Mouse (Mus musculus) lung, adult 2 months (tissue): Measurements from ENCODE around the gene Csnk1e. TPM values are rescaled to one million over a fixed set of nuclear protein-coding genes. Genes with fewer than 3 reads are reported as not detected.
A peak's percentile ranks its signal among the peaks of the same experiment; 100 is the strongest.

Source experiments
- DNase-seq: peaks from one replicate; pipeline ENCODE4 v3.0.0; 2022
- H3K4me1 ChIP-seq: fragments of 200-500 bp; 2 replicates; pipeline ENCODE4 v1.6.1; 2011; ENCODE audit warnings: low read length; ENCODE audit not compliant: control insufficient read depth, insufficient read depth
- H3K4me3 ChIP-seq: fragments of 200-500 bp; replicated peaks from 2 replicates; pipeline ENCODE3; 2011; ENCODE audit warnings: low read depth, mild to moderate bottlenecking, control low read depth, low read length; ENCODE audit errors: extremely low read depth
- CTCF ChIP-seq: fragments of 200-500 bp; IDR thresholded peaks from 2 replicates; pipeline ENCODE4 v1.5.1; 2011; ENCODE audit warnings: mild to moderate bottlenecking, low read length, control low read depth; ENCODE audit not compliant: insufficient read depth
- POLR2A ChIP-seq: fragments of 200-500 bp; IDR thresholded peaks from 2 replicates; pipeline ENCODE4 v1.6.1; 2011; ENCODE audit warnings: low read depth, mild to moderate bottlenecking, control low read depth, low read length, borderline replicate concordance; ENCODE audit errors: extremely low read depth
- WGBS: fragments of 180-500 bp; shearing (Covaris S2); methylation state at CpG from one replicate; pipeline ENCODE4 v1.1.7; 2018; 5-methylcytosine and 5-hydroxymethylcytosine counted together
- polyA plus RNA-seq: library from polyadenylated mRNA; depleted of rRNA; stranded (reverse); fragments of >200 nt; gene quantifications from 2 replicates; pipeline ENCODE4 v1.2.3, GENCODE M21; 2012; rRNA removed

Csnk1e gene
- polyA plus RNA-seq: 90.8 and 109 TPM in 2 replicates

GRCm38 (mm10) chr15:79455106-79455810, at the start of gene Csnk1e:
Csnk1e (minus strand) TSS chr15:79455566.
- peaks cover 6% of the 10 kb centered on the region; the same call in 1 of the 2 replicates for H3K4me1 ChIP-seq
- peak; percentile 82 for DNase-seq
- TF ChIP-seq POLR2A (peak; percentile 55; the same call in 1 of the 2 replicates), CTCF (no peak)
- H3K4me3 ChIP-seq: peak within 1 kb of the TSS; percentile 58
- 4% methylated on average over 24 of the region's 24 CpGs for WGBS

GRCm38 (mm10) chr15:79504707-79505452, 49.5 kb upstream of the Csnk1e start, which contains the start of gene Kcnj4:
Kcnj4 (minus strand) TSS chr15:79505241.
- Histone ChIP-seq H3K4me3 (peak within 1 kb of the TSS; percentile 34), H3K4me1 (peaks cover 5% of the 10 kb centered on the region)
- TF ChIP-seq CTCF (no peak), POLR2A (no peak)
- DNase-seq: no peak
- 2% methylated on average over 51 of the region's 60 CpGs for WGBS

GRCm38 (mm10) chr15:79503438-79503837, 48.1 kb upstream of the Csnk1e start:
- 68% methylated on average over 5 of the region's 5 CpGs for WGBS
- no peak for DNase-seq
- TF ChIP-seq POLR2A (no peak), CTCF (no peak)
- H3K4me3 ChIP-seq: no peak overlapping the region
- H3K4me1 ChIP-seq: peaks cover 5% of the 10 kb centered on the region

- no peak overlapping the region for H3K4me3 ChIP-seq
- TF ChIP-seq POLR2A (no peak), CTCF (no peak)
- DNase-seq: no peak
- H3K4me1 ChIP-seq: peaks cover 5% of the 10 kb centered on the region
- 15% methylated on average over 18 of the region's 18 CpGs for WGBS
These were observed 47.5 kb upstream of the Csnk1e start for GRCm38 (mm10) chr15:79502891-79503341.

- 76% methylated on average over 17 of the region's 17 CpGs for WGBS
These were observed 44.7 kb upstream of the Csnk1e start for GRCm38 (mm10) chr15:79500110-79500509.

GRCm38 (mm10) chr15:79493527-79493926, 38.2 kb upstream of the Csnk1e start:
- Histone ChIP-seq H3K4me1 (no peaks in the 10 kb centered on the region), H3K4me3 (no peak overlapping the region)
- TF ChIP-seq CTCF: no peak

More at GRCm38 (mm10) chr15:79500110-79500509, 44.7 kb upstream of the Csnk1e start:
- no peak for TF ChIP-seq POLR2A
- no peak for TF ChIP-seq CTCF
- peaks cover 3% of the 10 kb centered on the region for H3K4me1 ChIP-seq
- no peak overlapping the region for H3K4me3 ChIP-seq
- DNase-seq: no peak

GRCm38 (mm10) chr15:79489463-79489862, 34.1 kb upstream of the Csnk1e start:
- no peak for DNase-seq
- WGBS: 61% methylated on average over 11 of the region's 11 CpGs
- no peak overlapping the region for H3K4me3 ChIP-seq
- H3K4me1 ChIP-seq: no peaks in the 10 kb centered on the region
- TF ChIP-seq CTCF (no peak), POLR2A (no peak)

More at GRCm38 (mm10) chr15:79493527-79493926, 38.2 kb upstream of the Csnk1e start:
- WGBS: 36% methylated on average over 18 of the region's 18 CpGs
- DNase-seq: no peak

- Histone ChIP-seq H3K4me1 (no peaks in the 10 kb centered on the region), H3K4me3 (no peak overlapping the region)
- DNase-seq: peak; percentile 16
- TF ChIP-seq POLR2A: no peak
- no peak for TF ChIP-seq CTCF
- 10% methylated on average over 15 of the region's 15 CpGs for WGBS
These were observed 25.9 kb upstream of the Csnk1e start for GRCm38 (mm10) chr15:79481181-79481688.

- no peaks in the 10 kb centered on the region for H3K4me1 ChIP-seq
- H3K4me3 ChIP-seq: no peak overlapping the region
- 40% methylated on average over 6 of the region's 6 CpGs for WGBS
- TF ChIP-seq CTCF (no peak), POLR2A (no peak)
- DNase-seq: no peak
These were observed 21.9 kb upstream of the Csnk1e start for GRCm38 (mm10) chr15:79477227-79477626.
